Mouse (Mus musculus) left cerebral cortex, postnatal 36 days (tissue): ENCODE measurements around the gene Dlgap4. TPM values are rescaled to one million over a fixed set of nuclear protein-coding genes. Genes with fewer than 3 reads are reported as not detected.

Source experiments
- DNase-seq, 2 experiments: peaks; one replicate each; pipeline ENCODE4 v3.0.0; 2021 to 2022; ENCODE audit warnings: low spot score in 2 of 2, mixed read lengths in 1 of 2
- intact Hi-C: fragments of 180-260 bp; cut with DNase I; formaldehyde crosslinking; loops from one replicate; pipeline ENCODE4 v1.15.1; 2025
- total RNA-seq, 2 experiments: library from RNA; stranded (reverse); gene quantifications; 2 replicates each; pipeline ENCODE4 v1.2.3; 2021

The Dlgap4 gene
- total RNA-seq, 2 experiments from 2014 or later, result 224 to 241 TPM

DNA sequence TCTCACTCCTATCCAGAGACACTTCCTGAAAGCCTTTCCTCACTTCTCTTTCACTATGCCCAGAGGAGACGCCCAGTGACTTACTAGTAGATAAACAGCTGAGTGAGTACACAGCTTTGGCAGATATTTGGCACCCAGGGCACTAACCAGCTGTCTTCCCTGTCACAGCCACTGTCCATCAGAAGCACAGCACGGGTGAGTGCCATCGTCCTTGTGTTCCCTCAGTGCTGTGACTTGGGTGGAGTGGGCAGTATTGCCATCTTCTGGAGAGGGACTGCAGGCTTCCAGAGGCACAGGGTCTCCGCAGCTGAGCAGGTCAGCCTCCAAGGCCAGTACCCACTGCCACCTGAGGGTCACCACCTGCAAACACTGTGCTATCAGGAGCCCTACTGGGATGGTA is 73.2 kb downstream of the Dlgap4 start:
- DNase-seq, result no peak
- intact Hi-C loops, result no loop called here

DNA sequence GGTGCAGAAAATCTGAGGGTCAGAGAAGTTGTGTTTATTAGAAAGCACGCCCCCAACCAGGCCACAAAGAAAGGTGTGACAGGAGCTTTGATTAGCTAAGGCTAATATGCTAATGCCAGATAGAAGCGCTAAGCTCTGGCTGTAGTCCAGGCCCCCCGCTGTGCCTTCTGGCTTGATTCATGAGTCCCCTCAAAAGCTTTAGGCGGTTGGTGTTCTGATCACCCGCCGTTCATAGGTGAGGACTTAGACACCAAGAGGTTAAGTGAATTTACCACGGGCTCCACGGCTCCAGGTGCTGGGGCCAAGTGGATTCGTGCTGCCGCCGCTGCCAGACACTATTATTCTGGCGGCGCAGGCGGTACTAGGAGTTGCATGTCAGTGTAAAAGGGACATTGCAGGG is 75.1 kb downstream of the Dlgap4 start:
- intact Hi-C loops, result no loop called here
- no peak for DNase-seq

DNA sequence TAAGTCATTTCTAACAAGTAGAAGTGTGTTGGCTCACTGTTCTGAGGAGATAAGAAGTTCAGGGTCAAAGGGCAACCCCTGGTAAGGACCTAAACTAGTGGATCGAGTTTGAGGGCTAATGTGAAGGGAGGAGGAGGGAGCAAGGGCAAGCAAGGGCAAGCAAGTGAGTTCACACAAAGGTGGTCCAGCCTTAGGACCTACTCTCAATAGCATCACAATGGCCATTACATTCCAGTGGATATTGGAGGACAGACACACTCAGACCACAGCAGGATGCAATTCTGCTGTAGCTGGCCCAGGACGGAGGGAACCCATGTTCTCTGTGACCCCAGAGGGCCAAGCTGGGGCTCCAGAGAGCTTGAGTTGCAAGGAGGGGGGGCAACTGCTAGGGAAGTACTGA is 77.3 kb downstream of the Dlgap4 start:
- intact Hi-C loops, result no loop called here
- DNase-seq, result no peak

DNA sequence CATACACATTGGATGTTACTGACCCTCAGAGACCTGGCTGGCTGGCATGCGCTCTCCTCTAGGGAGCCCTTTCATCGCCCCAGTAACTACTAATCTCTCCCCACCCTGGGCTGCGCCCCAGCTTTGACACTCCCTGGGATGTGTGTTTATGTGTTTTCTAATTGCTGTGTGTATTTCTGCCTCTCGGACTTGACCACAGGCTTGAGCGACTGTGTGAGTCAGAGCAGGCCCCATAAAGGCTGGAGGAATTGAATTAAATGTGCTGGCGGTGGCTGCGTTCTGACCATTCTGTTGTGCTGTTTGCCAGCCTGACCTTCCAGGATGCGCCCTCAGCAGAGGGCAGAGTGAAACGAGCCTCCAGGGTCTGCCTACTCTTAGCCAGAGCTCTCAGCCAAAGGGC is 78.2 kb downstream of the Dlgap4 start:
- intact Hi-C loops, result no loop called here
- DNase-seq, result no peak

DNA sequence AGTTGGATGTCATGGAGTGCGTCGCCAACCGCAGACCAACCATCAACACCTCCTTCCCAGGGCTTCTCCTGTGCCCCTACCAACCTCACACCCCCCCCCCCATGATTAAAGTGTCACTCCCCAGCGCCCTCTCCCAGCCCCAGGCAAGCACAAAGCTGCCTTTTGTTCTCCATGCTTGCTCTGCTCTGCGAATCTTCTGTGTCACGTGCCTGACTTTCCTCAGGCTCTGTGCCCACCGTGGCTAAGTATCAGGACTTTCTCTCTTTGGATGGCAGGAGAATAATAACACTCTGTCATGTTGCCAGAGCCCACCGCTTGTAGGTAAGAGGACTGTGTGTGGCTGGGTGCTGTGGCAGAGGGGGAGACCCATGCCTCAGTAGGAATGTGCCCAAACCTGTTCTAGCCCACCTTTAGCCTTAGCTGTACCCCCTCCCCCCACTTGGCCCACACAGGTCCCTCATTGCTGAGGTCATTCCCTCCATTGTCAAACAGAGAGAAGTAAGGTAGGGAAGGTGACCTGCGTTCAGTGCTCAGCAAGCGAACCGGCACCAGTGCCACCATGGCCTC is 79.8 kb downstream of the Dlgap4 start:
- no peak for DNase-seq
- intact Hi-C loops, result no loop called here

DNA sequence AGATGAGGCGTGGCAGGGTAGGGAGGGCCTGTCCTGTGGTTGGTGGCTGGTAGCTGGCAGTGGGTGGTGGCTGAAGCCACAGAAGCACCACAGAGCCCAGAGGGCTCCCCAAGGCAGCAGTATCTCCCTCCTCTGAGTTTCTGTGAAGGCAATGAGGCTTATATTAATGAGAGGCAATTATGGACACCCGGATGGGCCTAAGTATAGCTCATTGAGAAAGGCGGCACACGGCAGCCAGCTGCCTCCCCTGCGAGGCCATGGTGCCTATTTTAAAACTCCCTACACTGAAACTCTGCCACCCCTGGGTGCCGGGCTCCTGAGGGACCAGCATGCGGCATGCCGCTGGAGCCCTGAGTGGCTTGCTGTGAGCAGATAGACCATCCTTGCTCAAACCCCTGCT is 83.8 kb downstream of the Dlgap4 start:
- intact Hi-C loops, result no loop called here
- DNase-seq, result peak in 1 of 2 experiments; percentile 34

DNA sequence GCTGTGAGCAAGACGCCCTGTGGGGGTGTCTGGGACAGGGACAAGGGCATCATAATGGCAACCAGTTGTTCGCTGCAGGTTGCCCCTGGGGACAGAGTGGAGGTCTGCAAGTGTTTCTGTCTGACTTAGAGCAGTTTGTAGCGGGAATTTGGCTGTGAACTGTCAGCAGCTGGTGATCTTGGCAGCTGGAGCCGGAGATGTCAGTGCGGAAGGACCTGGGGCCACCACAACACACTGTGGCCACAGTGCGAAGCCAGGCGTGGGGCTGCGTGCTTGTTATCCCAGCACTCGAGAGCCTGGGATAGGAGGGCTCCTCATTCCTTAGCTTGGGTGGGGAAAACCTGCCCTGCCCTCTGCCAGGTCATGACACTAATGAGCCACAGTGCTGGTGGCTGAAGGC is 84.7 kb downstream of the Dlgap4 start:
- DNase-seq, result no peak
- intact Hi-C loops, result no loop called here

DNA sequence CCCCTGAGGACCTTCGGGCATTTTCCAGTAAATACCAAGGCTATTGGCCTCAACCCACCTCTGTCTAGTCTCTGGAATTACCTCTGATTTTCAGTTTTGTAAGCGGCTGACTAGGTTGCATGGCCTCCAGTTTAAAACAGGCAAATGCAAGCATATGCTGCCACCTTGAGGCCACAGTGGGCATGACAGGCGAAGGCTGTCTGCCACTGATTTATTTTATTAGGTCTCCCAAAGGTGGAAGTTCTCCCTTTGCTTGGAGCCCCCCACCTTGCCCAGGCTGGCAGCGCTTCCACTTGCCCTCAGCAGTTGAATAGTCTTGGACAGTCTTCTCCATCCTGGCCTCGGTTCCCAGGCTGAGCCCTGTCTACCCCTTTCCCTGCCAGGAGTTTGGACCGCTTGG is 92.0 kb downstream of the Dlgap4 start:
- DNase-seq, result peak; percentile 69 to 81
- intact Hi-C loops, result loop anchor here (2.0 to 5.0 kb wide), 3 partner anchors 93 to 177 kb away; partner anchors contain the start of gene Dlgap4

DNA sequence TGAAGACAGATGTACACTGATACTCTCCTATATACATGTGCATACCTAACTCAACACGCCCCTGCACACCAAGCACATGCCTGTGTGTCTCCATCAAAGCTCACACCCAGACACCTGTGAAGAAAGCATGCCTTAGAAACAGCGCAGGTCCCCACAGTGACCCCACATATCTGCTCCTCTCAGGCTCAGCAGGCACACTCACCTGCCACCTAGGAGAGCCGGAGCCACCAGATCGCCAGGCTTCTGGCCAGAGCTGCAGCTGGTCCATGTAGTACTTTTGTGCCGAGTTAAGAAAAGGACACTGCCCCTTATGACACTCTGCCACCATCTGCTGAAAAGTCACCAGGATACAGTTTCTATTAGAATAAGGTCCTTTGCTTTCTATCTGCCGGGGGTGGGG is 103.2 kb downstream of the Dlgap4 start:
- intact Hi-C loops, result no loop called here

DNA sequence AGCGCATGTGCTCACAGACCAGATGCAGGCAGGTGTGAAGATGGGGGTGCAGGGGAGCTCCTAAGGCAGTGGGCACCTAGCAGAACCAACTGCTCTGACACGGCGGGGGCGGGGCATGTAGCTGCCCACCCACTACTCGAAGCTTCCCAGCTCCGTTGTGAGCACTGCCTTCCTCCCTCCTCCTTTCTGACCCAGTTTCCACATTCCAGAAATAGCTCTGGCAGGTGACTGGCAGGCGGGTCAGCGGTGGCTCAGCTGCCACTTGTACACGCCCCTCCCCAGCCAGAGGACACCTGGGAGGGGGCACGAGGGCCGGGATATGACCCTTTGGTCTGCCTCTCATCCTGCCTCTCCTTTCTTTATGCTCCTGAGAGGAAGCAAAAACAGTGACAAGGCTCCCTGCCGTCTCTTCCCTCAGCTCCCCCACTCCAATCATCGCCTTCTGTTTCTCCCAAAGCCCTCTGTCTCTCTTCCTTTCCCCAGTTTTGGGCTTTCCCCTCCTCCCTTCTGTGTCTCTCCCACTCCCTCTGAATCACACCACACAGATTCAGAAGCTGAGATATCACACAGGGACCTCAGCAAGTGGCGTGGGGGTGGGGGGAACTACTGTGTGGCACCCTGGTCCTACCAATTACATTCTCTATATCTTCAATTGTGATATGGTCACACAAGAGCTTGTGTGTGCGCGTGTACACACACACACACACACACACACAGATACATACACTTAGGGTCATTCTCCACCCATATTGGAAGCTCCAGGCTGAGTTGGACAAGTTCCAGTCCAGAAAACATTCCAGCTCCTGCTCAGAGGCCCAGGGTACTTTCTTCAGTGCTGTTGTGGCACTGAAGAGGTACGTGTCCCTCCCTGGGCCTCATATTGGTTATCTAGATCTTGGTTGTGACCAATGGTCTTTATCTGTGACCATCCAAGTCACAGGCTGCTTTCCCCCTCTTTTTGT is 104.1 kb downstream of the Dlgap4 start:
- intact Hi-C loops, result no loop called here
- peak; percentile 75 to 83 for DNase-seq

More for the DNA sequence above, 103.2 kb downstream of the Dlgap4 start:
- no peak for DNase-seq

DNA sequence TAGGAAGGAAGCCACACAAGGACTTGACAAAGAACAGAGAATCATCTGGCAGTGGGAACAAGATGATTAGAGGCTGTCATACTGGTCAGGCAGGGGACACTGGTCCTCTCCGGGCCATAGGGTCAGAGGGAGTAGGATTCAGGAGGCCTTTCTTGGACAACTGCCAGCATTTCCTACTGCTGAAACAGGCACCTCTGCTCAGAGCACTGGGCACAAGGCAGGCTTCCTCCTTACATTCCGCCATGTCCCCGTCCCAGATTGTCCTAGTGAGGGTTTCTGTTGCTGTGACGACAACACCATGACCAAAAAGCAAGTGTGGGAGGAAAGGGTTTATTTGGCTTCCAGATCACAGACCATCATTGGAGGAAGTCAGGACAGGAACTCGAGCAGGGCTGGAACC is 105.3 kb downstream of the Dlgap4 start:
- DNase-seq, result no peak
- intact Hi-C loops, result no loop called here

DNA sequence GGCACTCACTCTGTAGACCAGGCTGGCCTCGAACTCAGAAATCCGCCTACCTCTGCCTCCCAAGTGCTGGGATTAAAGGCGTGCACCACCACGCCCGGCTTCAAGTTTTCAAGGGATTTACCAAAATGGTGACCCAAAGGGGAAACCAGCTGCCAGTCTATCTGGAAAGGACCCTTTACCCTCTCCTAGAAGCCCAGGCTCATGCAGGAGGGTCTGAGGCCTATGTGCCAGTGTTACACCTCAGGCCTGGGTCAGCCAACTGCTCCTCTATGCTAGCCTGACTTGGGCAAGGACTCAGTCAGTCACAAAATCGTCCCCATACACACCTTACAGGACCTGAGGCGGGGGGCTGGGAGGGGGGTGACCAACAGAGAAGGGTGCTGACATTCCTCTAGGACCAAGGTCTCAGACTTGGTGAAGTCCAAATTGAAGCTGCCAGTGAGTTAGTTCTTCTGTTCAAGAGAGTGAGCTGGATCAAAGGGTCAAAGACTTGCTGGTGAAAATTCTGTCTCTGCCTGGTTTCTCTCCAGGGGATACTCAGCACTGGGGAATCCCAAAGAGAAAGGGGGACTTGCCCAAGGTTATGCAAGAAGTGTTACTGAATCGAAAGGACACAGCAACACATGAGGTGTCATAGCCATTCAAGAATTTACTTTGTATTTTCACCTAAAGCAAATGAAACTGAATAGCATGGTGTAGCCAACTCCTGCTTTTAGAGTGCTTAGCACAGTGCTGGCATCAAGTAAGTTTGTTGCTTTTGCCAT is 106.2 kb downstream of the Dlgap4 start:
- DNase-seq, result no peak
- intact Hi-C loops, result no loop called here

DNA sequence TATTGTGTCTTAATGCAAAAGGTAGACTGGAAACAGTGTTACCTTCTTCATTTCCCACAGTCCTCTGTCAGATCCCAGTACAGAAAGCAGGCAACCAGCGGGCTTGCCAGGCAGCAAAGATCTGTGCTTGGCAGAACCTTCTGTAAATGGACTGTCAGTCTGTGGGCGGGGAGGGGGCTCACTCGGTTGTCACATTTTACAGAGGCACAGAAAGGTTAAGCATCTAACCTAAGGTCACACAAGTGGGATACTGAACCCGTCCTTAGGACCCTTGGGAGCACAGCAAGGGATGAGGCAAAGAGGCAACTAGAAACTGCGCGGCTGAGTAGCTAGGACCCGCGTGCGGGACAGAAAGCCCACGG is 106.8 kb downstream of the Dlgap4 start:
- DNase-seq, result no peak
- intact Hi-C loops, result no loop called here

DNA sequence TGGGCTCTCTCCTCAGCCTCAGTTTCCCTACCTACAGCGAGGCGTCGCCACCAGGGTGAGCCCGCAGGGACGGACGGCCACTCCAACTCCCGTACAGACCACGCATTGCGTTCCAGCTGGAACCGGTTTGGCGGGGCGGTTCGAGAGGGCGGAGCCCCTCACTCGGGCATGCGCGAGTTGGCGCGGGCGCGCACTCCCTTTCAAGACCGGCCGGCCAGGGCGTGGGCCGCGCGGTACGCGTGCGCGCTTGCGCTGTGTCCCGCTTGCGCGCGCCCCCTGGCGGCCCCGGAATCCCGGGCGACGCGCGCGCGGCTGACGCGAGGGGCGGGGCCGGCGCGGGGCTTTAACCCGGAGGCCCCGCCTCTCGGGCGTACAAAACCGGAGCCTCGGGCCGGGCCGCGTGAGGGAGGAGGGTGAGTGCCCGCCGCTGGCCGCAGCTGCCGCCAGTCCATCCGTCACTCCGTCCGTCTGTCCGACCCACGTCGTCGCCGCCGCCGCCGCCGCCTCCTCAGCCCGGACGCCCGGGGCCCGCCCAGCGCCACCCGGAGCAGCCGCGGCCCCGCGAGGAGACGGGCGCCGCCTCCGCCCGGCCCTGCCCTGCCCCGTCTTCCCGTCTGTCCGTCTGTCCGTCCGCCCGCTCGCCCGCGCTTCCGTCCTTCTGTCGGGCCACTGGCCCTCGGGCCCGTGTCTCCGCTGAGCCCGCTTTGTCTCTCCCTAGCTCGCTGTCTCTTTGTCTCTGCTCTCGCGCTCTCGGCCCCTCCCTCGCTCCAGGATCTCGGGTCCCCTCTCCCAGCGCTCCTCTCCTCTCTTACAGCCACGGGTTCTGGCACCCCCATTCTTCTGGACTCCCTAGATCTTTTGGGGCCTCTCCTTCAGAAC is 107.4 kb downstream of the Dlgap4 start:
- peak; percentile 93 to 97 for DNase-seq
- intact Hi-C loops, result no loop called here

DNA sequence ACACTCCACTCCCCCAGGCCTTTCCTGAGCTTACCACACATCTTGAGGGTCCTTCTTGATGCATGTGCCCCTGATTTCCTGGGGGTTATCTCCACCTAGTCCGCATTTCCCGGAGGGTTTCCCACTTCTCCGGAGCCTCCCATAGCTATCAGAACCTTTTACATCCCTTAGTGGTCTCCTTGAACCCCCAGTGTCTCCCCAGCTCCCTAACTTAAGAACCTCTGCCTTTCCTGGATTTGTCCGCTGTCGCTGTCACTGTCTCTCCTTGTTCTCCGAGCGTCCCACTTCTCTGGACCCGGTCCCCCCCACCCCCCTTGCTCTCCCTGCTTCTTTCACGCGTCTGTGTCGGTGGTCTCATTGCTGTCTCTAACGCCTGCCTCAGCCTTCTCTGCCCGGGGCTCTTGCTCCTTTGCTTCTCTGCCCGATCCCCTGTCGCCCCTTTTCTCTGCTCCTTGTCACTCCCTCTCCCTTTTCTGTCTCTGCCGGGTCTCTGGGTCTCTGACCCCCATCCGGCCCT is 108.1 kb downstream of the Dlgap4 start:
- intact Hi-C loops, result no loop called here

DNA sequence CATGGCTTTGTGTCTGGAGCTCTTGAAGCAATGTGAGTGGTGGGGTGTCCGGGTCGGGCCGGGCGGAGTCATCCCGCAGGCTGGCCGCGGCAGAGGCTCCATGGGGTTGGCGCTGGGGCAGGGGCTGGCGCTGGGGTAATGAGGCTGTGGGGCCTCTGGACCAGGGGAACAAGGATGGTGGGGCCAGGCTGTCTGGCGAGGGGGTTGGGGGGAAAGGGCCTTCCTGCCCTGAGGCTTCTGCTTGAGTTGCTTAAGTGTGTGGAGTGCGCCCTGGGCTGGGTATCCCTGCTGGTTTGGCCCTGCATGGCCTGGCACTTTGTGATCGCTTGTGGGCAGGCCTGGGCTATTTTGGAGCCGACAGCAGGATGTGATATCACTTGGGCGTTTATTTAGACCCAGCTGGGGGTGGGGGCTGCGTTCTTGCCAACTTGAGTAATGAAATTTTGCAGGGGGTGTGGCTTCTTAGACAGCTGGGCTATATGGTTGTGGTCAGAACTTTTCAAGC is 108.6 kb downstream of the Dlgap4 start:
- intact Hi-C loops, result no loop called here

More for the DNA sequence above, 108.1 kb downstream of the Dlgap4 start:
- DNase-seq, result no peak

DNA sequence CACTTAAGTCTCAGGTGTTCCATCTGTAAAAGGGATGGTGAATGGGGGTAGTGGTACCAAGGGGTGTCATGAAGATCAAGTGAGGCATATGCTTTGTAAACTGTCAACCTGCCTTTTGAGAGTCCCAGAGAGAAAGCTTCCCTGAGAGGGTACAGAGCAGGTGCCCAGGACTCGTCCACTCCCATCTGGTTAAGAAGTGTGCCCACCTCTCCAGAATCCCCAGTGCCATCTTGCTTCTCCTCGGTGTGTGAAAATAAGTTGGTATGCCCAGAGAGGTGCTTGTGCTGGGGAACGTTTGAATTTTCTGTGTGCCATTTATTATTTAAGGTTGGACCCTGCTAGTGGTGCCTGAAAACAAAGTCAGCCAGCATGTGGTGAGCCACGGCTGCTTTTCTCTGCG is 109.2 kb downstream of the Dlgap4 start:
- DNase-seq, result no peak
- intact Hi-C loops, result no loop called here

More for the DNA sequence above, 108.6 kb downstream of the Dlgap4 start:
- peak; percentile 71 to 74 for DNase-seq

DNA sequence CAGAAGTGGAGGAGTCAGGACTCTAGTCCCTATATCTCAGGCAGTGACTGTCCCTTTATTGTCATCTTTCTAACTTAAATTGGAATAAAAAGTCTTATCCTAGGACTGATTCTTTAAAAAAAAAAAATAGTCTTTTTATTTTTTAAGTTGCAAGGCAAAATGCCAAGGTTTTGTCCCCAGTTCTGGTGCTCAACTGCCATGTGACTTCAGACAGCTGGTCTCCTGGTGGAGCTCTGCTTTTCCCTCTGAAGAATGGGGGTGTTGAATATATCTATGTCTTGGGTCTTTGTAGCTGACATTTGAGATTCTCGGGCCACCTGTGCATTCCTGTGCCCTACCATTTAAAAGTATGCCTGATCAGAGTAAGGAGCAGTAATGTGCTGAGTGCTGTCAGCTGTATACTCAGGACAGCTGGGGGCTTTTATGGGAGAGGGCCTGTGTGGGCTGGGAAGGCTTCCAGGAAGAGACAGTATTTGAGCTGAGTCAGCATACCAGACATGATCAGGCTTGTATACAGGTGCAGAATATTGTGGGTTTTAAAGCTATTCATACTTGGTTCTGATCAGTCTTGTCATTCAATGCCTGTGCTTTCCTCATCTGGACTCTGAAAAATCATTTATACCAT is 110.5 kb downstream of the Dlgap4 start:
- intact Hi-C loops, result no loop called here
- no peak for DNase-seq

DNA sequence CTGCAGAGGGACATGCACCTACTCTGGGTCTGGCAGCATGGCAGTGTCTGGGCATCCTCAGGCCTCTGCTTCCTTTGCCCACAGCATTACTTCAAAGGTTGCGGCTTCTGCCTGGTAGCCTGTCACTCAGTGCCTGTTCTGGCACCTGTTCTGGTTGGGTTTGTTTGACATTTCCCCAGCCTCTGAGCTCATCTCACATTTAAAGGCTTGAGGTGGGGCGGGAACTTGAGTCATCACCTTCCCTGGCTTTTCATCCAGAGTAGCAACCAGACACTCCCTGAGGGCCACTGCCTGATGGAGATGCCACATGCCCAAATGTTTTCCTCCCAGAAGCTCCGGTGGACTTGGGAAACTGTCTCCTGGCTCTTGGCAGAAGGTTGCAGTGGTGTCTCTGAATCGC is 111.4 kb downstream of the Dlgap4 start:
- intact Hi-C loops, result loop anchor here (5.0 kb wide), 1 partner anchor 37 kb away; no protein-coding TSS in a partner anchor
- no peak for DNase-seq
